Mouse (Mus musculus): Measurements from ENCODE around the gene Slc15a4. TPM values are rescaled to one million over a fixed set of nuclear protein-coding genes. Genes with fewer than 3 reads are reported as not detected.

The Slc15a4 gene
- polyA plus RNA-seq, 1 experiment from 2014 or later, result 11.3 TPM

DNA sequence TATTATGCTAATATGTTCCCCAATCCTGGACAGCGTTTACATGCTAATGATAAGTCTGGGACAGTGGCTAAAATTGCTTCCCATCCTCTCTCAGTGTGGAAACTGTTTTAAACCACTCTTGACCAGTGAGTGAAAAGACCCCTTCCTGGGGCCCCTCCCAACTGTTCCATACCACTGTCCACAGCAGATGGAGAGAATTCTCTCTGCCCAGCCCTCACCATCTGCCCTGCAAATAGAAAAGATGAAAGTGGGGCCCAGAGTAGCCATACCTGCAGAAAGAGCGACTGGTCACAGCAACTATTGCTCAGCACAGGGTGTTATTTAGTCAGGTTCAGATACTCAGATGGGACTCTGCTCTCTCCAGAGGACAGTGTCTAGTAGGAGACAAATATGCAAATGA lies 84.6 kb downstream of the Slc15a4 start:
- WGBS (ENCODE audit: insufficient replicate concordance), result 69% methylated on average over 2 of the region's 2 CpGs
- TF ChIP-seq CTCF (IDR thresholded peaks at IDR 0.05; ENCODE audit: low read depth) (no peak), EP300 (IDR thresholded peaks at IDR 0.05; ENCODE audit: low read depth) (no peak)
- DNase-seq, result no peak

DNA sequence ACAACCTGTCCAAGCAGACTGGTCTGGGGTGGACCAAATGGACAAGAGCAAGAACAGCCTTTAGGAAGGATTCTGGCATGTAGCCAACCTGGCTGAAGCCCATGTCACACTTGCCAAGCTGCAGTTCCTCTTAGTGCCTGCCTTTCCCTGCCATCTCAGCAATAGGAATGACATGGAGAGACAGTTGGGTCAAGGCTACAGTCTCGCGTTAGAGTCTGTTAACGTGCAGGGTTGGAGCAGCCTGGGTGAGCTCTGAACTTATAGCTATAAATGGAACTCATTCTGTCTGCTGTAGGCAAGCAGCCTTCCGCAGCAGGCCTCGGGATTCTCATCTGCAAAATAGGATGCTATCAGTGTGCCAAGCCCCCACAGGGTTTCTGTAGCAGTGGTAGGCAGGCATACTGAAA lies 86.1 kb downstream of the Slc15a4 start:
- no peak for DNase-seq
- H3K9ac ChIP-seq (replicated peaks), result no peak overlapping the region
- TF ChIP-seq EP300 (IDR thresholded peaks at IDR 0.05; ENCODE audit: low read depth) (no peak), CTCF (IDR thresholded peaks at IDR 0.05; ENCODE audit: low read depth) (no peak)
- no peak for ATAC-seq
- no peaks in the 10 kb centered on the region for H3K27me3 ChIP-seq (ENCODE audit: insufficient read depth, low read length)
- WGBS (ENCODE audit: insufficient replicate concordance), result 75% methylated on average over 5 of the region's 5 CpGs
- no peak overlapping the region for H3K4me2 ChIP-seq (ENCODE audit: low read depth, low read length)
- no peaks in the 10 kb centered on the region for H3K9me3 ChIP-seq (ENCODE audit: low read length)
- H3K4me1 ChIP-seq (ENCODE audit: insufficient read depth), result no peaks in the 10 kb centered on the region
- H3K36me3 ChIP-seq (replicated peaks; ENCODE audit: insufficient read depth, low read length), result no peaks in the 10 kb centered on the region
- H3K27ac ChIP-seq (ENCODE audit: low read depth), result no peak overlapping the region
- H3K4me3 ChIP-seq (ENCODE audit: low read depth, low read length), result no peak overlapping the region

More for the DNA sequence above, 84.6 kb downstream of the Slc15a4 start:
- no peak overlapping the region for H3K27ac ChIP-seq (ENCODE audit: low read depth)
- no peaks in the 10 kb centered on the region for H3K27me3 ChIP-seq (ENCODE audit: insufficient read depth, low read length)
- no peaks in the 10 kb centered on the region for H3K36me3 ChIP-seq (replicated peaks; ENCODE audit: insufficient read depth, low read length)
- no peak overlapping the region for H3K4me2 ChIP-seq (ENCODE audit: low read depth, low read length)
- no peak overlapping the region for H3K4me3 ChIP-seq (ENCODE audit: low read depth, low read length)
- no peak for ATAC-seq
- H3K9me3 ChIP-seq (ENCODE audit: low read length), result no peaks in the 10 kb centered on the region
- H3K4me1 ChIP-seq (ENCODE audit: insufficient read depth), result no peaks in the 10 kb centered on the region
- no peak overlapping the region for H3K9ac ChIP-seq (replicated peaks)

Other genes with a start within 250 kb of the Slc15a4 start
- 2.6 and 2.9 TPM in 2 replicates for gene Glt1d1, start 635 bp downstream of the Slc15a4 start, polyA plus RNA-seq (2015; fragmentation: Nextera tagmentation; extraction: Ambion mirVana)

Measured in liver, postnatal 0 days (tissue).